Mouse (Mus musculus) cortical plate, adult 2 months (tissue): ENCODE measurements around the gene 9630041A04Rik.

Experiments
- CTCF ChIP-seq: fragments of 200-500 bp; IDR thresholded peaks from 2 replicates; pipeline ENCODE4 v1.5.1; 2011; ENCODE audit warnings: mild to moderate bottlenecking, control low read depth, low read length; ENCODE audit not compliant: insufficient read depth; ENCODE audit errors: extremely low read depth
- POLR2A ChIP-seq: fragments of 200-500 bp; IDR thresholded peaks from 2 replicates; pipeline ENCODE4 v1.6.1; 2011; ENCODE audit warnings: mild to moderate bottlenecking, low read length, control low read depth; ENCODE audit not compliant: insufficient read depth; ENCODE audit errors: extremely low read depth

DNA sequence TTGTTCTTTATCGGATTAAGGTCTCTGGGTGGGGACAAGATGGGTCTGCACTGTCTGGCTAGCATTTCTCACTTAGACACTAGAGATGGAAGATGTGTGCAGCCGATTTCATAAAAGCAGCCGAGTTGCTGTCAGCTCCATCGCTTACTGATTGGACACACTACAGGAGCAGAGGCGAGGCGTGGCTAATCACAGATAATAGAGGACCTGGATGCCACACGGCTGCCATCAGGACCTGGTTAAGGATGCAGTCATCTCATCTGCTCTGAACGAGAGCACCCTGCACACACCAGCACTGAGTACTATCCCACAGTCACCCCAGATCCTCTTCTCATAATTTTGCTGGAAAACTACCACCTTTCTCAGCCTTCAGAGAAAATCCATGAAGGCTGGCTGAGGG, 73.2 kb downstream of the 9630041A04Rik start:
- no peak for TF ChIP-seq POLR2A
- TF ChIP-seq CTCF = no peak
